Mouse (Mus musculus): ENCODE results near the gene Trim17. TPM values are rescaled to one million over a fixed set of nuclear protein-coding genes. Genes with fewer than 3 reads are reported as not detected.
A peak's percentile ranks its signal among the peaks of the same experiment; 100 is the strongest.

Gene Trim17
- polyA plus RNA-seq, 1 experiment: not detected

DNA sequence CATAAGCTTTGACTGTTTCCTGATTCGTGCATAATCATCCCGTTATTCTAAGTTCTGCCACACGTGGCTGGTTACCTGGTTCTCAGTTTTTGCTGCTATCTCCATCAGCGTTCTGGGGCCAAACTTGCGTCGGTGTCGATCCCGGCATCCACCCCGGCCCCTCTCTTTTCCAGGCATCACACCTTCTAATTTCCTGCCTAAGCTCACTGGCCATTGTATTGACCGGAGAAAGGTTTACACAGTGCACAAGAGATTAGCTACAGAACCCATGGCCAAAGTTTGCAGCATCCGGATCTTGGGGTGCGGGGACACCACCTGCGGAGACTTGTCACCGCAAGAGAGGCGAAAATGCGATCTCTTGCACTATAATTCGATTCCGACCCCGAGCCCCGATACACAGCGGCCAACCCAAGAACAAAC, 23.1 kb downstream of the Trim17 start:
- Histone ChIP-seq H3K27ac (ENCODE audit: control insufficient read depth, insufficient read depth, low read depth, low read length, poor library complexity) (peak overlapping the region; percentile 95), H3K4me1 (ENCODE audit: control insufficient read depth, insufficient read depth, low read length) (peaks cover 11% of the 10 kb centered on the region), H3K4me3 (replicated peaks; ENCODE audit: control insufficient read depth, low read depth, low read length) (peak overlapping the region; percentile 89)
- no peak for TF ChIP-seq POLR2A (IDR thresholded peaks at IDR 0.05; ENCODE audit: borderline replicate concordance, control insufficient read depth, low read depth, low read length)
- TF ChIP-seq CTCF (IDR thresholded peaks at IDR 0.05; ENCODE audit: control insufficient read depth, insufficient read depth, low read length): no peak
- under 1% methylated on average over 21 of the region's 21 CpGs for WGBS

DNA sequence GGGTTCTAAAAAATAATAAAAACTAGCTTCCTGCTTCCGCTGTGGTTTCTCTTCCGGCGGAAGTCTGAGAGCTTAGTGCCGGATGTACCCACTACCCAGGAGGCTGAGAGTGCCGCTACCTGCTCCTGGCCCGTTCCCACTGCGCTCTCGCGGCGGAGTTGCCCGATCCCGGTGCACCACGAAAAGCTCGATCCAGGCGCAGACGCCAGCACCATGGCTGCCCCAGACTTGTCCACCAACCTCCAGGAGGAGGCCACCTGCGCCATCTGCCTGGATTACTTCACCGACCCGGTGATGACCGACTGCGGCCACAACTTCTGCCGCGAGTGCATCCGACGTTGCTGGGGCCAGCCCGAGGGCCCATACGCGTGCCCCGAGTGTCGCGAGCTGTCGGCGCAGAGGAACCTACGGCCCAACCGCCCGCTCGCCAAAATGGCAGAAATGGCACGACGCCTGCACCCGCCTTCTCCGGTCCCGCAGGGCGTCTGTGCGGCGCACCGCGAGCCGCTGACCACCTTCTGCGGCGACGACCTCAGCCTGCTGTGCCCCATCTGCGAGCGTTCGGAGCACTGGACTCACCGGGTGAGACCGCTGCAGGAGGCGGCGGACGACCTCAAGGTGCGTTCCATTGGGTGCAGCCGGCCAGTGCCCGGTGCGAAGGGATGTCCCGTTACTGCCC, 23.7 kb downstream of the Trim17 start, which contains the start of gene Trim11:
Gene Trim11 (plus strand): TSS at position 67 of the 679 bp plus-strand sequence.
- WGBS: under 1% methylated on average over 64 of the region's 64 CpGs
- Histone ChIP-seq H3K27ac (ENCODE audit: control insufficient read depth, insufficient read depth, low read depth, low read length, poor library complexity) (peak within 1 kb of the TSS; percentile 95), H3K4me3 (replicated peaks; ENCODE audit: control insufficient read depth, low read depth, low read length) (peak within 1 kb of the TSS; percentile 89), H3K4me1 (ENCODE audit: control insufficient read depth, insufficient read depth, low read length) (peaks cover 11% of the 10 kb centered on the region)
- TF ChIP-seq CTCF (IDR thresholded peaks at IDR 0.05; ENCODE audit: control insufficient read depth, insufficient read depth, low read length): no peak
- peak; percentile 84; the same call in 1 of the 2 replicates for TF ChIP-seq POLR2A (IDR thresholded peaks at IDR 0.05; ENCODE audit: borderline replicate concordance, control insufficient read depth, low read depth, low read length)

DNA sequence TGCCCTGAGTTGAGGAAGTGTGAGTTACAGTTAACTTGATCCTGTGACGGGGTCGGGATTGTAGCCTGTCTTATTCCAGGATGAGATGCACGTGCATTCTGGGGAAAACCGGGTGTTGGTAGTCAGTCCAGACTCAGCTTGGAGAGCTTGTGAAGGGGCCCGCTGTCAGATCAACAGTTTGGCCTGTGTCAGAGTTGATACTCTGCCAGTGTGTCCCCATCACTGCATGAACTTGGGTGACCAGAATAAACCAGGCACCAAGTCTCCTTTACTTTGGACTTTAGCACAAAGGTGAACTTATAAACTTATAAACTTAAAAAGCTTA, 24.2 kb downstream of the Trim17 start:
- Histone ChIP-seq H3K4me3 (replicated peaks; ENCODE audit: control insufficient read depth, low read depth, low read length) (peak overlapping the region; percentile 89), H3K4me1 (ENCODE audit: control insufficient read depth, insufficient read depth, low read length) (peaks cover 11% of the 10 kb centered on the region), H3K27ac (ENCODE audit: control insufficient read depth, insufficient read depth, low read depth, low read length, poor library complexity) (peak overlapping the region; percentile 95)
- under 1% methylated on average over 5 of the region's 5 CpGs for WGBS
- TF ChIP-seq CTCF (IDR thresholded peaks at IDR 0.05; ENCODE audit: control insufficient read depth, insufficient read depth, low read length) (no peak), POLR2A (IDR thresholded peaks at IDR 0.05; ENCODE audit: borderline replicate concordance, control insufficient read depth, low read depth, low read length) (no peak)

DNA sequence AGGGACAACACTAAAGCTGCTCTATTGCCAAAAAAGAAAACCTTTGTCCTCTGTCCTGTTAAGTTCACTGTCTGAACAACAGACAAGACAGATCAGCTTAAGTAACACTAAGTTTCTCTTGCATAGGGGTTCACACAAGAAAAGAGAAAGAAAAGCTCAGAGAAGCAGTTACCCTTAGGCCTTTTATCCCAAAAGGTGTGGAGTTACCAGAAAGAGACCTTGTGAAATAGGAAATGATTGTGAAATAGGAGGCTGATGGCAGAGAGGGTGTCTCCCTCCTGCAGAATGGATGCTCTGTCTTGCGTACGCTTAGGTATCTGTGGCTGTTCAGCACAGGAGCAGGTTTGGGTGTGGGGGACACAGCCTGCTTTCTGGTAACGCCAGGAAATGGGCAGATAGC, 24.7 kb downstream of the Trim17 start:
- peak overlapping the region; percentile 48 for H3K27ac ChIP-seq (ENCODE audit: control insufficient read depth, insufficient read depth, low read depth, low read length, poor library complexity)
- 22% methylated on average over 3 of the region's 3 CpGs for WGBS
- H3K4me3 ChIP-seq (replicated peaks; ENCODE audit: control insufficient read depth, low read depth, low read length): peak overlapping the region; percentile 89
- H3K4me1 ChIP-seq (ENCODE audit: control insufficient read depth, insufficient read depth, low read length): peaks cover 11% of the 10 kb centered on the region
- TF ChIP-seq POLR2A (IDR thresholded peaks at IDR 0.05; ENCODE audit: borderline replicate concordance, control insufficient read depth, low read depth, low read length): no peak
- no peak for TF ChIP-seq CTCF (IDR thresholded peaks at IDR 0.05; ENCODE audit: control insufficient read depth, insufficient read depth, low read length)

DNA sequence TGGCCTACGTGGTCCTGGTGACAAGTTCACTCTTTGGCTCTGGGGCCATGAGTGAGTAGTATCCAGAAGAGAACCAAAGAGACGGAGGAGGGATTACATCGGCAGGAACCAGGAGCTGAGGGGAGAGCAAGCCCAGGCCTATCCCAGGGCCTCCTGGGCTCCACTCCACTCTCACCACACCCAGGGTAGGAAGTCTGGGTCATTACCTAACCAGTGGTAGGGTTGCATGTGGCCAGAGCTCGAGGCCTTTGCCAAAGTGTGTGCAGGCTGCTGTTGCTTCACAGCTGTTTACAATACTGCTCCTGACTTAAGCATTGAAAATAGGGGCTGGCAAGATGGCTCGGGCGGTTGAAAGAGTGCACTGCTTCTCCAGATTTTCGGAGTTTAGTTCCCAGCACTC, 25.2 kb downstream of the Trim17 start:
- Histone ChIP-seq H3K4me1 (ENCODE audit: control insufficient read depth, insufficient read depth, low read length) (peaks cover 11% of the 10 kb centered on the region), H3K27ac (ENCODE audit: control insufficient read depth, insufficient read depth, low read depth, low read length, poor library complexity) (peak overlapping the region; percentile 48), H3K4me3 (replicated peaks; ENCODE audit: control insufficient read depth, low read depth, low read length) (peak overlapping the region; percentile 68)
- 36% methylated on average over 7 of the region's 7 CpGs for WGBS
- TF ChIP-seq CTCF (IDR thresholded peaks at IDR 0.05; ENCODE audit: control insufficient read depth, insufficient read depth, low read length) (no peak), POLR2A (IDR thresholded peaks at IDR 0.05; ENCODE audit: borderline replicate concordance, control insufficient read depth, low read depth, low read length) (no peak)

DNA sequence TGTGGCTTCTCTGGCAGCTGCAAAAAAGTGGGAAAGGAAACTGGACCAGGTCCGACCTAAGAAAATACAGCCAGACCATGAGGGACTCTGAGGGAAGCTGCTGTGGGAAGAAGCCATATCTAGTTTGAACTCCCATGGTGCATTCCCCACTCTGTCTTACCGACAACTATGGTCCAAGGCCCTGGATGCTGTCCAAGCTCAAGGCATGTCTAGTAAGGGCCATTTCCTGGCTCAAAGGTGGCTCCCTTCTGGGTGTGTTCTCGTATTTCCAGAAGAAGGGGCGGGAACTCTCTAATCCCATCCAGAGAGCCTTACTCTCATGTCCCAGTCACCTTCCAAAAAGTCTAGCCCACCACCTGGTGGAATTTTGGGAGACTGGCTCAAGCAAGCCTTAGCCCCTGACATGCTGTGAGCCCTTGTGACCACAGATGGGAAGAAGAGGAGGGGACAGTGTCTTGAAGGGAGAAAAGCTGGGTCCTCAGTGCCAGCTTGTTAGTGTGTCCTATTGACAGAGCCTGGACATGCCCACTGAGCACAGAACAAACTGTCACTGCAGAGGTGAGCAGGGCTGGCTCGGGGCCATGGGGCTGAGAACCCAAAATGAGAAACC, 26.0 kb downstream of the Trim17 start:
- TF ChIP-seq CTCF (IDR thresholded peaks at IDR 0.05; ENCODE audit: control insufficient read depth, insufficient read depth, low read length) (no peak), POLR2A (IDR thresholded peaks at IDR 0.05; ENCODE audit: borderline replicate concordance, control insufficient read depth, low read depth, low read length) (no peak)
- Histone ChIP-seq H3K4me3 (replicated peaks; ENCODE audit: control insufficient read depth, low read depth, low read length) (peak overlapping the region; percentile 18), H3K27ac (ENCODE audit: control insufficient read depth, insufficient read depth, low read depth, low read length, poor library complexity) (peak overlapping the region; percentile 39), H3K4me1 (ENCODE audit: control insufficient read depth, insufficient read depth, low read length) (peaks cover 11% of the 10 kb centered on the region)
- WGBS: 52% methylated on average over 5 of the region's 5 CpGs

GRCm38 (mm10) chr11:58981541-58982447, 27.3 kb downstream of the Trim17 start:
- Histone ChIP-seq H3K4me3 (replicated peaks; ENCODE audit: control insufficient read depth, low read depth, low read length) (no peak overlapping the region), H3K27ac (ENCODE audit: control insufficient read depth, insufficient read depth, low read depth, low read length, poor library complexity) (peak overlapping the region; percentile 70), H3K4me1 (ENCODE audit: control insufficient read depth, insufficient read depth, low read length) (peaks cover 11% of the 10 kb centered on the region)
- TF ChIP-seq POLR2A (IDR thresholded peaks at IDR 0.05; ENCODE audit: borderline replicate concordance, control insufficient read depth, low read depth, low read length) (peak; percentile 68; the same call in 1 of the 2 replicates), CTCF (IDR thresholded peaks at IDR 0.05; ENCODE audit: control insufficient read depth, insufficient read depth, low read length) (peak; percentile 90)
- 21% methylated on average over 14 of the region's 14 CpGs for WGBS

All from bone marrow, adult 2 months (tissue).